Mouse (Mus musculus): ENCODE measurements around the gene Tubal3. TPM values are rescaled to one million over a fixed set of nuclear protein-coding genes. Genes with fewer than 3 reads are reported as not detected.

Gene Tubal3
- 0.08 TPM in 1 of 2 replicates, not detected in the other for polyA plus RNA-seq (2015; fragmentation: Nextera tagmentation; extraction: Ambion mirVana)

- under 1% methylated on average over 52 of the region's 52 CpGs for WGBS (ENCODE audit: insufficient replicate concordance)
These were observed at the start of gene Tubal3, which contains the start of gene Net1 for GRCm38 (mm10) chr13:3917571-3918311. Tubal3 (plus strand) TSS chr13:3918274. Net1 (minus strand) TSS chr13:3918220.

GRCm38 (mm10) chr13:3869901-3870300, 48.2 kb upstream of the Tubal3 start:
- Histone ChIP-seq H3K9me3 (ENCODE audit: low read length) (no peaks in the 10 kb centered on the region), H3K36me3 (replicated peaks; ENCODE audit: insufficient read depth, low read length) (no peaks in the 10 kb centered on the region), H3K4me3 (ENCODE audit: low read depth, low read length) (no peak overlapping the region), H3K4me1 (ENCODE audit: insufficient read depth) (peaks cover 36% of the 10 kb centered on the region), H3K27ac (ENCODE audit: low read depth) (no peak overlapping the region), H3K9ac (replicated peaks) (no peak overlapping the region), H3K4me2 (ENCODE audit: low read depth, low read length) (no peak overlapping the region), H3K27me3 (ENCODE audit: insufficient read depth, low read length) (no peaks in the 10 kb centered on the region)
- DNase-seq (no peak), ATAC-seq (no peak)
- TF ChIP-seq EP300 (IDR thresholded peaks at IDR 0.05; ENCODE audit: low read depth) (no peak), CTCF (IDR thresholded peaks at IDR 0.05; ENCODE audit: low read depth) (no peak)

More at GRCm38 (mm10) chr13:3917571-3918311, at the start of gene Tubal3, which contains the start of gene Net1:
- TF ChIP-seq CTCF (IDR thresholded peaks at IDR 0.05; ENCODE audit: low read depth), result no peak
- TF ChIP-seq EP300 (IDR thresholded peaks at IDR 0.05; ENCODE audit: low read depth), result no peak
- ATAC-seq (peak; percentile 97), DNase-seq (peak; percentile 93)
- Histone ChIP-seq H3K4me2 (ENCODE audit: low read depth, low read length) (peak within 1 kb of the TSS; percentile 90), H3K27ac (ENCODE audit: low read depth) (peak within 1 kb of the TSS; percentile 59), H3K9ac (replicated peaks) (peak within 1 kb of the TSS; percentile 94), H3K27me3 (ENCODE audit: insufficient read depth, low read length) (no peaks in the 10 kb centered on the region), H3K36me3 (replicated peaks; ENCODE audit: insufficient read depth, low read length) (no peaks in the 10 kb centered on the region), H3K4me1 (ENCODE audit: insufficient read depth) (peaks cover 12% of the 10 kb centered on the region; the same call in 1 of the 2 replicates), H3K9me3 (ENCODE audit: low read length) (no peaks in the 10 kb centered on the region), H3K4me3 (ENCODE audit: low read depth, low read length) (peak within 1 kb of the TSS; percentile 98)

DNA sequence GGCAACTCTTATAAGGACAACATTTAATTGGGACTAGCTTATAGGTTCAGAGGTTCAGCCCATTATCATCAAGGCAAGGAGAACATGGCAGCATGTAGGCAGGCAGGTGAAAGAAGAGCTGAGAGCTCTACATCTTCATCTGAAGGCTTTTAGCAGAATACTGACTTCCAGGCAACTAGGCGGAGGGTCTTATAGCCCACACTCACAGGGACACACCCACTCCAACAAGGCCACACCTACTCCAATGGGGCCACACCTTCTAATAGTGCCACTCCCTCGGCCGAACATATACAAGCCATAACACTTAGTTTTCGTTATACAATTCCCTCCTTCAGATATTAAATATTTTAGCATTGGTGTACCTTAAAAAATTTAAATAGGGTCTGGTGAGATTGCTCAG, 45.2 kb upstream of the Tubal3 start:
- 88% methylated on average over 4 of the region's 4 CpGs for WGBS (ENCODE audit: insufficient replicate concordance)
- Histone ChIP-seq H3K27ac (ENCODE audit: low read depth) (no peak overlapping the region), H3K4me1 (ENCODE audit: insufficient read depth) (peaks cover 11% of the 10 kb centered on the region), H3K4me3 (ENCODE audit: low read depth, low read length) (no peak overlapping the region), H3K27me3 (ENCODE audit: insufficient read depth, low read length) (no peaks in the 10 kb centered on the region), H3K36me3 (replicated peaks; ENCODE audit: insufficient read depth, low read length) (no peaks in the 10 kb centered on the region), H3K4me2 (ENCODE audit: low read depth, low read length) (no peak overlapping the region), H3K9ac (replicated peaks) (no peak overlapping the region), H3K9me3 (ENCODE audit: low read length) (no peaks in the 10 kb centered on the region)
- DNase-seq (no peak), ATAC-seq (no peak)
- no peak for TF ChIP-seq EP300 (IDR thresholded peaks at IDR 0.05; ENCODE audit: low read depth)
- TF ChIP-seq CTCF (IDR thresholded peaks at IDR 0.05; ENCODE audit: low read depth), result no peak

- no peak for ATAC-seq
- no peak overlapping the region for H3K4me2 ChIP-seq (ENCODE audit: low read depth, low read length)
These were observed 41.6 kb upstream of the Tubal3 start for GRCm38 (mm10) chr13:3876448-3876847.

GRCm38 (mm10) chr13:3877185-3877584, 40.9 kb upstream of the Tubal3 start:
- 66% methylated on average over 6 of the region's 6 CpGs for WGBS (ENCODE audit: insufficient replicate concordance)
- Histone ChIP-seq H3K9me3 (ENCODE audit: low read length) (no peaks in the 10 kb centered on the region), H3K9ac (replicated peaks) (no peak overlapping the region), H3K4me3 (ENCODE audit: low read depth, low read length) (no peak overlapping the region), H3K27me3 (ENCODE audit: insufficient read depth, low read length) (no peaks in the 10 kb centered on the region), H3K4me2 (ENCODE audit: low read depth, low read length) (no peak overlapping the region), H3K27ac (ENCODE audit: low read depth) (no peak overlapping the region), H3K4me1 (ENCODE audit: insufficient read depth) (no peaks in the 10 kb centered on the region; the same call in 1 of the 2 replicates), H3K36me3 (replicated peaks; ENCODE audit: insufficient read depth, low read length) (peaks cover 10% of the 10 kb centered on the region)
- ATAC-seq, result no peak
- no peak for DNase-seq
- TF ChIP-seq EP300 (IDR thresholded peaks at IDR 0.05; ENCODE audit: low read depth) (no peak), CTCF (IDR thresholded peaks at IDR 0.05; ENCODE audit: low read depth) (no peak)

More at GRCm38 (mm10) chr13:3876448-3876847, 41.6 kb upstream of the Tubal3 start:
- TF ChIP-seq CTCF (IDR thresholded peaks at IDR 0.05; ENCODE audit: low read depth) (no peak), EP300 (IDR thresholded peaks at IDR 0.05; ENCODE audit: low read depth) (no peak)
- Histone ChIP-seq H3K9me3 (ENCODE audit: low read length) (no peaks in the 10 kb centered on the region), H3K4me3 (ENCODE audit: low read depth, low read length) (no peak overlapping the region), H3K36me3 (replicated peaks; ENCODE audit: insufficient read depth, low read length) (peaks cover 3% of the 10 kb centered on the region; the same call in 1 of the 2 replicates), H3K27ac (ENCODE audit: low read depth) (no peak overlapping the region), H3K27me3 (ENCODE audit: insufficient read depth, low read length) (no peaks in the 10 kb centered on the region), H3K9ac (replicated peaks) (no peak overlapping the region), H3K4me1 (ENCODE audit: insufficient read depth) (no peaks in the 10 kb centered on the region; the same call in 1 of the 2 replicates)
- DNase-seq, result no peak
- WGBS (ENCODE audit: insufficient replicate concordance), result 83% methylated on average over 6 of the region's 6 CpGs

DNA sequence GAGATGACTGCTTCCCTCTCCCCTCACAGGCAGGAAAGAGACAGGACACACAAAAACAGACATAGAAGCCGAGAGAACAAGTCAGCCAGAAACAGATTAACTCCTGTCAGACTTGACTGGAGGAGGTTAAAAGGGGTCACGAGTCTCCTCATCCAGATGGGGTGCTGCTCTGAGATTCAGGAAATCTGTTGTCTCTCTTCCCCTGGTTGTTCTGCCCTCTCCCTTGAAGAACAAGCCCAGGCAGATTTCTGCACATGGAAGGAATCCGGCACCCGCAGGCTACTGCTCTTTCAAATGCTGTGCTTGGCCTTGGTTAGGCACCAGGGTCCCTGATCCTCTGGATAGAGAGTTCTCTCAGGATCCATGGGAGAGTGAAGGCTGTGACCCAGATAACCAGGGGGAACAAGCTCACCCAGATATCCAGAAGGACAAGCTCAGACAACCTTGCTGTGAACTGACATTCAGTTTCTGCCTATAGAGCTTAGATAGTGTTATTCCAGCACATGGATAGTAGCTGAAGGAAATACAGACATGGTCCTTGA, 40.3 kb upstream of the Tubal3 start:
- Histone ChIP-seq H3K4me1 (ENCODE audit: insufficient read depth) (no peaks in the 10 kb centered on the region; the same call in 1 of the 2 replicates), H3K9me3 (ENCODE audit: low read length) (no peaks in the 10 kb centered on the region), H3K9ac (replicated peaks) (no peak overlapping the region), H3K27me3 (ENCODE audit: insufficient read depth, low read length) (no peaks in the 10 kb centered on the region), H3K4me2 (ENCODE audit: low read depth, low read length) (no peak overlapping the region), H3K27ac (ENCODE audit: low read depth) (no peak overlapping the region), H3K4me3 (ENCODE audit: low read depth, low read length) (no peak overlapping the region), H3K36me3 (replicated peaks; ENCODE audit: insufficient read depth, low read length) (peaks cover 12% of the 10 kb centered on the region)
- no peak for DNase-seq
- no peak for TF ChIP-seq EP300 (IDR thresholded peaks at IDR 0.05; ENCODE audit: low read depth)
- TF ChIP-seq CTCF (IDR thresholded peaks at IDR 0.05; ENCODE audit: low read depth), result no peak
- 74% methylated on average over 4 of the region's 4 CpGs for WGBS (ENCODE audit: insufficient replicate concordance)
- no peak for ATAC-seq

Measured in liver, postnatal 0 days (tissue).